Mouse (Mus musculus): Measurements from ENCODE around the gene Mta3.

Mta3 gene

DNA sequence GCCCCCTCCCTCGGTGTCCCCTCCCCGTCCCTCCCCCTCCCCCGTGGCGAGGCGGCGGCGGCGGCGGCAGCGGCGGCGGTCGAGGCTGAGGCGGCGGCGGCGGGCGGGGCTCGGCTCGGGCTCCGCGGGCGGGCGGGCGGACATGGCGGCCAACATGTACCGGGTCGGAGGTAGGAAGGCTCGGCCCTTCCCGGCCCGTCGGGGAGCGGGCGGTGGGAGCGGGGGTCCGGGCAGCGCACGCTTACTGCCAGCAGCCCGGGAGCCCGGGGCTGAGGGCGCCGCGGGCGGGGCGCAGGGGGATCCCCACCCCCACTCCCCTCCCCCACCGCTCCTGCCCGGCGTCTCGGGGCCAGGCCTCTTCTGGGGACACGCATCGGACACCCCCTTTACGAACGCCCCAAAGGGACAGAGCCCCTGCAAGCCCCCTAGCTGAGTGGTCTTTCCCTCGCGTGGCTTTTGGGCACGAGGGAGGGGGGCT lies at the start of gene Mta3:
TSS of gene Mta3 (plus strand) at position 48 of the 478 bp plus-strand sequence.
- peak; percentile 67 to 76 for DNase-seq

DNA sequence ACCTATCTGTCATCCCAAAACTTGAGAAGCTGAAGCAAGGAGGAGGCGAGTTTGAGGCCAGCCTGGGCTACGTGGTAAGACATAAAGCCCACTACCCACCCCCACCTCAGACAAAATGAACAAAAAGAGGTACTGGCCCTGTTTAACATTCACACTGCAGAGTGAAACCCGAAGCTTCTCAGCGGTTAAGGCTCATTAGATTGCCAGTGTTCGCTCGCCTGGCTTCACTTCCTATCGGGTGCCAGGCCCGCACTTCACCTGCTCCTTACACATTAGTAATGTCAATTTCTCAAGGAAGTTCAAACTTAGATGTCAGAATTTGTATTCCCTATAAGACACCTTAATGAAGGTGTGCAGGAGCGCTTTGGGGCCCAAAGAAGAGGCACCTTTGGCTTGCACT lies 48.6 kb upstream of the Mta3 start:
- no peak for DNase-seq

DNA sequence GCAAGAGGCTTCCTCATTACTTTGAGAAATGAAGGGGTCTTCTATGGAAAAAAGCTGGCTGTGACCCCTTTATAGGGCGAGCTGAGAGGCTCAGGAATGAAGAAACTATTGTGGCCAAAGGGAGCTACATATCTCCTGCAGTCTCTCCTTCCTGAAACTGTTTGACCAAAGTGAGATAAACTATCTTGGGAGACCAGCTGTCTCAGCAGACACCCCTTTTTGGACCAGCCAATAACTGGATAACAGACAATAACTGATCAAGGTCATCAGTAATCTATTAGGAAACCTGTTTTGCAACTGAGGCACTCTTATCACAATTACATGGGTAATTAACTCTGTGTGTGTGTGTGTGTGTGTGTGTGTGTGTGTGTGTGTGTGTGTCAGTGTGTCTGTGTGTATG lies 47.0 kb upstream of the Mta3 start:
- DNase-seq = no peak

DNA sequence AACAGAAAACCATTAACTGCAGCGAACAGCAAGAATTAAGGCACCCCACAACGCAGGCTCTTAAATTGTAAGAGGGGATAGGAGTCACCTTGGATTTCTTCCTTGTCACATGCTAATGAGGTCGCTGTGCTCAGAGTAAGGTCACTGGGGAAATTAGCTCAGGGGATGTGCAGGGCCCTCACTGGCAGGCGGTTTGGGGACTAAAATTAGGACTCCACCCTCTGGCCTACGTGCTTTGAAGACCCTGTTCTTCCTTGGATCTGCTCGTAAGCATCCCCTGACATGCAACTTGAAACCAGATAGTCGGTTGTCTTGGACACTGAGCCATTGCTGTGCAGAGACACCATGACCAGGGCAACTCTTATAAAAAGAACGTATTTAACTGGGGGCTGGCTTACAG lies 41.2 kb upstream of the Mta3 start:
- no peak for DNase-seq

DNA sequence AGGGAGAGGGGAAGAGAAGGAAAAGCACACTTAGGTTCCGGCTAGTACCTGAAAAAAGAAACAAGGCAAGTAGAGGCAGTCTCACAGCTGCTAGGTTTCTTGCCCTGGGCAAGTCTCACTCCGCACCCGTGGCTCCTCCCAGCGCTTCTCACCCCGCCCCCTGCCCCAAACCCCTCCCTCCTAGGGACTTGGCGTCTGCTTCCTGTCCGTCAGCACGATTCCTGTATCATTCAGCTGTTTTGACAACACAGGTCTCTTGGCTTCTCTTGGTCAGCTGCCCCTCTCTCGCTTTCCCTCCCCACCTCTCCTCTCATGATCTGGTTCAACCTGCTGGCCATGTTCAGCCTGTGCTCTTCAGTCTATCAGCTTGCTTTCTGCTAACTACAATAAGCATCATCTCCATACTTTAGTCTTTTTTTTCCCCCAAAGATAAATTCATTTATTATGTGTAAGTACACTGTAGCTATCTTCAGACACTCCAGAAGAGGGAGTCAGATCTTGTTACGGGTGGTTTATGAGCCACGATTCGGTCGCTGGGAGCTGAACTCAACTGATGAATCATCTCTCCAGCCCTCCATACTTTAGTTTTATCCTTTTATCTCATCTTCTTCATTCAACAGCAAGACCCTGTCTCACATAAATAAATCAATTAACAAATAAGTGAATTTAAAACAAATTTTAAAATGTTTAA lies 39.2 kb upstream of the Mta3 start:
- no peak for DNase-seq

DNA sequence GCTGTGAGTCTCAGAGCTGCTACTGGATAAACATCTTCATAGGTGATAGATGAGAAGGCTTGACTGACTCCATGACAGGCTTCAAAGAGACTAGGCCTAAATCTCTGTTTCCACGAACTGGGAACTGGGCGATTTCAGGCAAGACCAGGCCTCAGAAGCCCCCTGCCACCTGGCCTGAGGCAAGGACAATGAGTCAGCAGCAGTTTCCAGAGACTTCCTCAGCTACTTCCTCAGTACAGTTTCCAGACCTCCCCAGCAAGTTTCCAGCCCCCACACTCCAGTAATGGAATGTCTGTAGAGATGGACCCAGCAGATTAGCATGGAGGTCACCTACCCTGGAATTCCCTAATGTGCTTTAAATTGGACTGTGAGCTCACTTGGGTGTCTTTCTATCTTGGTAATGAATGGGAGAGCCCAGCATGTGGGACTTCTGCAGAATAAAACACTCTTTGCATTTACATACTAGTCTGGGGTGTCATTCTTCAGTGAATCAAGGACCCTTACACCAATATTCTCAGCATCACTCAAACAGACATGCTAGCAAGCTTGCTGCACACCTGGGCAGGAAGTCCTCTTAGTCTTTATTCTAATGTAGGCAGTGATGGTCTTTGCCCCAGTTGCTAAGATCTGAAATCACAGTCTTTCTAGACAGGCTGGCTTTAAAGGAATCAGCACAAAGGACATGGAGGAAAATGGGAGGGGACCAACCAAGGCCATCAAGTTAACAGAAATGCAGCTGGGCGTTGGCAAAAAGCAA lies 37.9 kb upstream of the Mta3 start:
- DNase-seq = no peak

DNA sequence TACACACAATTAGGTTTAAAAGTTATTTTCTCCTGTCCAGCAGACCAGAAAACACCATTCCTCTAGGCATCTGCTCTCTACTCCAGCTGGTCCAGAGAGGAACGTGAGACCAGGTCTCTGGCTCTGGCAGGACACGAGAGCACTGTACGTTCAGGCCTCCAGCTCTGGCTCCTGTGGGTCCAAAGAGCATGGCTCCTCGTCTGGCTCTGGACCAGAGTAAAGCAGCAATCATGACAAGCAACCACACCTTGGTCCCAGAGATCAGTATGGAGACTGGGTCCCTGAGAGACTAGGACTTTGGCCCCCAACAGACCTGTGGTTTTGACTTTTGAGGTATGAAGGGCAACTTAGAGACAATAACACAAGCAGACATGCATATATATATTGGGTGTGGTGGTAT lies 33.3 kb upstream of the Mta3 start:
- no peak for DNase-seq

DNA sequence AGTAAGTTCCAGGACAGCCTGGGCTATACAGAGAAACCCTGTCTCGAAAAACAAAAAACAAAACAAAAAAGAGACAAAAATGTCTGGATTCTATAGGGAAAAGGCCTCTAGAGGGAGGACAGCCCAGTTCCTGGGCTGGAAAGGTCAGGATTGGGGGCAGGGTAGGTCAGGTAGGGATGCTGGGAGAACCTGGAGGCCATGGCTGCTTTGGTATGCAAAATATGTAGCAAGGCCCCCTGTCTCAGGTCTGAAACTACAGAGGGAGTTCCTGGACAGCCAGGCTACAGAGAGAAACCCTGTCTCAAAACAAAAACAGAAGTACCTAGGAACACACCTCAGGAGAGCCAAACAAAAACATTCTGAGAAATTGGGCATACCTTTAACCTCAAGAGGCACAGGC lies 28.6 kb upstream of the Mta3 start:
- DNase-seq = no peak

DNA sequence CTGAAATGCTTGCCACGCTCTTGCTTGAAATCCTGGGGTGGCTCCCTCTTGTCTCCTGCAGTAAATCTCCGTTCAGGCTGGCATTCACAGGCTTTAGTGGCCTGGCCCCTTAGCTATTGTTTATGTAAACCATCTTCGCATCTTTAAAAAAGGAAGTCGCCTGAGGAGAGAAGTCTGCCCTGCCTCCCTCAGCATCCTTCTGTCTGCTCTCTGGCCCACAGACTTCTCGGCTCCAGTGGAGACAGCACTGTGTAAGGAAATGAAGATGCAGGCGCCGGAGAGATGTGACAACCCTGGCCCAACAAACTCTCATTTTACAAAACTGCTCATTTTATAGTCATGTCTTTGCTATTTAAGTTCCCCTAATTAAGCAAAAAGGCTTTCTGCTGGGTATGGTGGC lies 24.0 kb upstream of the Mta3 start:
- DNase-seq = no peak

DNA sequence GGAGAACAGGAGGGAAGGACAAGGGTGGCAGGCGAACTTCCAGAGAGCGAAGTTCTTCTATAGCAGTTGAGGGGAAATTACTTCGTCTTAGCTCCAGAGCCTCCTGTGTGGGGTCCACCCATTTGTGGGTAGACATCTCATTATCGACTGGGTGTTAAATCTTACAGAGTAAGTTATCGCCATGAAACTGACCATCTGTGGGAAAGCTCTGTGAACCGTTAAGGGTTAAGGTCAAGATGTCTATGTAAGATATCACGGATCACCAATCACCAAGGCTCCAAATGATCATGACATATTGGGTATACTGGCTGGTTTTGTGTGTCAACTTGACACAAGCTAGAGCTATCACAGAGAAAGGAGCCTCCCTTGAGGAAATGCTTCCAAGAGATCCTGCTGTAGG lies 21.5 kb upstream of the Mta3 start:
- no peak for DNase-seq

DNA sequence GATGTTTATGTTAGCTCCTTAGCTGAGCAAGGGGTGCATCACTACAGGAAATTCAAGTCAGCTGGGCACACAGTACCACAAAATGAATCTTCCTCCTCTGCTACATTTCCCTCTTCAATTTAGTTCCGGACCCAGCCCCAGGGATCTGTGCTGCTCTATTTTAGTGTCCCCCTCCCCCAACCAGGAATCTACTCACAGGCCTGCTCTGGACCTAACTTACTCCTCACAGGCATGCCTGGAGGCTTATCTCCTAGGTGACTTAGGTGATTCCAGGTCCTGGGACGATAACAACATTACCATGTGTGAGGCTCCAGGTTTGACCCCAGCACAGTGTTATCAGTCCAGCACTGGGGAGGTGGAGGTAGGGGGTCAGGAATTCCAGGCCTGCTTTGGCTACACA lies 15.5 kb upstream of the Mta3 start:
- no peak for DNase-seq

DNA sequence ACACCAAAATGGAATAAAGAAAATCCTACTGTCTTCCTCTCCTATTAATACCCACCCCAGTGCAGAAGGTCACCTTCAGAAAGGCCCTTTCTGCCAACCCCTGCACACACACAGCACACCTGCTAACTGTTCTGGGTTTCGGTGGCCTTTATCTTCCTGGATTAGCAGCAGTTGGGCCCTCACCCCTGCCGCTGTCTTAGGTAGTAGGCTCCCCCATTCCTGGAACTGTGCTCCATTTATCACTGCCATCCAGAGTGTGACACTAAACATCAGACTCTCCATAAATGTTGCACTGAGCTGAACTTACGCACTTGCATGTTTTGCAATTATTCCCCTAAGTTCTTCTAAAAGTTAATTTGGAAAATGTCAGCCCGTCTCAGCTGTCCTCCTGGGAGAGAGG lies 14.6 kb upstream of the Mta3 start:
- DNase-seq = no peak

DNA sequence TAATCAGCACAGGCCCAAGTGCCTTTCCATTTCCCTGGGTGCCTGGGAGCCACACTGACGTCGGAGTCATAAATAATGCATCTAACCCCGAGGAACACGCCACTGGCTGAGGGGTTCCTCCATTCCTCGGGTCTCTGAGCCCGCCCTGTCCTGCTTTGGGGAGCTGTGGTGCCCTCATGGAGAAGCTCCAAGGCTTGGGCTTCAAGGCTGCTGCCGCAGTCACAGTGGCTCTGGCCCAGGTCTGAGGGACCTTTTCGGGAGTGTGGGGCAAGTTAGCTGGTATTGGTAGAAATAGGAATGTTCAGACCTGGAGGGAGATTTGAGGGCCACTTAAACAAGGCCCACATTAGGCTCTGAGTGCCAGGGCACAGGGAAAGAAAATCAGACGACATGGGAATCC lies 12.0 kb upstream of the Mta3 start:
- DNase-seq = no peak

DNA sequence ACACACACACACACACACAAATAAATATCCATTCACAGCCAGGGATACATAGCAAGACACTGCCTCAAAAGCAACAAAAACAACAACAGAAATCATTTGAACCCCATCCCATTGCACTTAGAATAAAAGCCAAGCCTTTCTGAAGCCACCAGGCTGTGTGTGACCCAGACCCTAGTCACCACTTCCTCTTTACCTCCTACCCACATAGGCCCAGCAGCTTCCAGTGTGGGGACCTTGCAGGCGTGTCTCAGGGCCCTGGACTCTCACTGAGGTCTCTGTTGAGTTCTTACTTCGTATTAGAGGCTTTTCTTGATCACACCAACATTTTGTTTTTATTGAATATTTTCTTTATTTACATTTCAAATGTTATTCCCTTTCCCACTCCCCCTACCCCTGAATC lies 10.2 kb upstream of the Mta3 start:
- peak; percentile 40 to 43 for DNase-seq

DNA sequence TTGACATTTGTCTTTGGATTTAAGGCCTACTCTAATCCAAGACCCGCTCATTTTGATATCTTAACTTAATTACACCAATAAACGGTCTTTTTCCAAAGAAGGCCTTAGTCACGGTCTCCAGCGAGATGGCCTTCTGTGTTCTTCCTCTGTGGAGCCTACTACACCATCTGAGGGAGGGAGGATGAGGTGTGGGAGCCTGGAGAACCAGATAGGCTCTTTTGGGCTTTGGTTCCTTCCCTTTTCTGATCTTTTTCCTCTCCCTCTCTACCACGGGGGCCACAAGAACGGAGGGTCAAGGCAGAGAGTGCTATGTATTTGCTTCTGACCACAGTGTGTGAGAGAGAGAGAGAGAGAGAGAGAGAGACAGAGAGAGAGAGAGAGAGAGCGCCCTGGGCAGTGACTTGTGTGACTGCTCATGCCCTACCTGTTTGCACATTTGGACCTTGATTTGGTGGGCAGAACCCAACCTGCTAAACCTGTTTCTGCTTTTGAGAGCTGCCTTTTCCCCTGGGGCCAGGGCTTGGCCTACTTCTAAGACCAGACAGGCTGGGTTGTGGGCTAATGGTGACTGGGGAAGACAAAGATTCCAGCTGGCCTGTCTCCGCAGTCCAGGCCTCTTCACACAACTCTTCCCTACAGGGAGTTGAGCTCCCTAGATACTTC lies 6.8 kb upstream of the Mta3 start:
- no peak for DNase-seq

DNA sequence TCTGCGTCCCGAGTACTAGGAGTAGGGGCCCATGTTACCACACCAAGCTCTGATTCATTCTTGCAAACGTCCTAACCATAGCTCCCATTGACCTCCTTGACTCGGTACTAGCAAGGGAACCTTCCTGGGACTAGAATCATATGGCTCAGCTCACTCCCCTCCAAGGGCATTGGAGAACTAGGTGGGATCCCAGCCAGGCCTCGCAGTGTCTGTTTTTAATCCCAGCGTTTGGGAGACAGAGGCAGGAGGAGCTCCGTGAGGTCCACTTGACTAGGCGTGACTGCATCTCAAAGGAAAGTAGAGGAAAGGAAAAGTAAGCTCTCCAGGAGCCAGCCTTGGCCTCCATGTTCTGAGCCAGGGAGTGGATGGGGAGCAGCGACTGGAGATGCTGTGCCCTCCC lies 5.8 kb upstream of the Mta3 start:
- DNase-seq = no peak

DNA sequence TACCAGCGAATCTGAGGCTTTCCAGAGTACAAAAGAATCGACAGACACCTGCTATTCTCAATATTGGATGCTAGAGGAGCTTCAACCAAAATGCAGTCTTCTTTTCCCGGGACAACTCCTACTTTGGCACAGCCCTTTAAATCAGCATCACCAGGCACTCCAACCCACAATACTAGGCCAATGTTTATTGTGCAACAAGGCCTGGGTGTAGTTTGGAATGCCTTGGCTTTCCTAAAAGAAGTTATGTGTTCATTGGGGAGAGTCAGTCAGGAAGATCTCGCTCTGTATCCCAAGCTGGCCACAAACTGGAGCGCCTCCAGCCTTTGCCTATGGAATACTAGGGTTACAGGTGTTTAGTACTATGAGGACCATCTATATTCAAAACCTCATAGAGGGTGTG lies 1.5 kb upstream of the Mta3 start:
- no peak for DNase-seq

DNA sequence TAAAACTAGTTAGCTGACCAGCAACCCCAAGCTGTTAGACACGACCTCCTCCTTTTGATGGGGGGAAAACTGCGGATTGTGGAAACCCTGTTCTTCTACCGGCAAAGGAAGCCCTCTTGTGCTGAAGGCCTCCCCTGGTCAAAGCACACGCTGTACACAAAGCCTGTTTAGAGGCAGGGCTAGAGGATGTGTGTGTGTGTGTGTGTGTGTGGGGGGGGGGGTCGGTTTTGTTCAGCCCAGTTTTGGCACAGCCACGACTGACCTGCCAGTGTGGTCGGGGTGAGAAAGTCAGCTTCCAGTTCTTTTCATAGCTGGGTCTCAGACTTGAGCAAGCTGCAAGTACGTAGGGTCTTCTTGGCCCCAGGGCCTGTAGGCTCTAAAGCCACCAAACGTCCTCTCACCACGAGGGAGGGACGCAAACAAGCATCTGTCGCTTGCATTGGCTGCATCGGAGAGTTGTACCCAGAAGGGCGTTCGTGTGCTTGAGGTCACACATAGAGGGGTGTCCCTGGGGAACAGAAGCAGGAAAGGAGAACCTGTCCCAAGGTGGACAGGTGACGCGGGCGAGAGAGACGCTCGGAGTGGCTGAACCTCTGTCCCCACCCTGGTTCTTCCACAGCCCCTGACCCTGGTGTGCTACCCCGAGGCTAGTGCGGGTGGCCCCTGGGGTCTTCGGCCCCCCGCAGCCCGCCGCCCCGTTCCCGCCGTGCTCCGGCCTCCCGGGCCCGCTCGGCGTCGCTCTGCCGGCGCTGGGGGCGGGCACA lies 429 bp upstream of the Mta3 start:
- peak; percentile 64 to 67 for DNase-seq

DNA sequence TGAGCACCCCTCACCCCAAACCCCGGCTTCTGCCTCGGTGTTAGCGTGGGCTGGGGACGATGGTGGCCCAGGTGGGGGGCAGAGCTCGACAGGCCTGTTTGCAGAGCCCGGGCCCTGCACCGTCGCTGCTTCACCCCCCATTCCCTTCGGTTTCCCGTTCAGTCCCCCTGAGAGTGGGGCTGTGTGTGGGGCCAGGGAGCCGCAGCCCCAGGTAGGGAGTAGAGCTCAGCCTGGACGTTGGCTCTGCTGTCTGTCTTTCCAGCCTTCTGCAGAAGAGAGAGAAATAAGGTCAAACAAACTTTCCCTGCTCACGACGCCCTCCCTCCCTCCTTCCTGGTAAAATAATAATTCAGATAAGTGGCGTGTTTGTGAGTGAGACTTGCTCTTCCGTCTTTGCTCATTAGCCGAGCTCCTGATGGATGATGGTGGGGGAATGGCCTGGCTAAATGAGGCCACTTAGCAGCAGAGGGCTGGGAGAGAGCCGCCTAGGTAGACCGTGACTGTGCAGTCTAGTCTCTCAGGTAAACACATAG lies 697 bp downstream of the Mta3 start:
- DNase-seq = peak; percentile 32 to 51

DNA sequence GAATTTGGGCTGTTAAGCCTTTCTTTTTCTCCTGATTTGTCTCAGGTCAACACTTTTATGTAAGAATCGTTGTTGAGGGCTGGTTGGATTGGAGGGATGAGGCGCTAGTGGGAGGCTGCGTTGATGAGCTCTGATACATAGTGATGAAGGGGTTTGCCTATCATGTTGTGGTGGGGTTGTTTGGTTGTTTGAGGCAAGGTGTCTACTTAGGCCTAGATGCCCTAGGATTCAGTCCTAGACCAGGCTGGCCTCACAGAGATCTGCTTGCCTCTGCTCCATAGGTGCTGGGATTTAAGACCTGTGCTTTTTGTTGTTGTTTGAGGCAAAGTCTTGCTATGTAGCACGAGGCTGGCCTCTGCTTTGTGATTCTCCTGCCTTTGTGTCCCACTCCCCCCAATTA lies 1.4 kb downstream of the Mta3 start:
- peak in 1 of 2 experiments; percentile 16 for DNase-seq

DNA sequence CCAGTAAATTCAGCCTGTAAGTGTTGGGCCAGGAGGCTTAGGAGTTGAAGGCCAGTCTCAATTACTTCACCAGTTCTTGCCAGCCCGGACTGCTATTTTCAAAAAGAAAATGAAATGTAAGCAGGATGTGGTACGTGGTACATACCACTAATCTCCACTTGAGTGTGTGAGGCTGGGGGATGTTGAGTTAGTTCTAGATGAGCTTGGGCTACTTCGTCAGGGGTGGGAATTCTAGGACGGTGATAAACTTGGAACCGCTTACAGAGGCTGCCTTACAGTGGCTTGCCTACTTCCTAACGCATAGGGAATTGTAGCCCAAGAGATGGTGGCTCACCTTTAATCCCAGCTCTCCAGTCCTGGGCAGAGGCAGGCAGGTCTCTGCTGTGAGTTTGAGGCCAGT lies 1.9 kb downstream of the Mta3 start:
- DNase-seq = peak in 1 of 2 experiments; percentile 22

DNA sequence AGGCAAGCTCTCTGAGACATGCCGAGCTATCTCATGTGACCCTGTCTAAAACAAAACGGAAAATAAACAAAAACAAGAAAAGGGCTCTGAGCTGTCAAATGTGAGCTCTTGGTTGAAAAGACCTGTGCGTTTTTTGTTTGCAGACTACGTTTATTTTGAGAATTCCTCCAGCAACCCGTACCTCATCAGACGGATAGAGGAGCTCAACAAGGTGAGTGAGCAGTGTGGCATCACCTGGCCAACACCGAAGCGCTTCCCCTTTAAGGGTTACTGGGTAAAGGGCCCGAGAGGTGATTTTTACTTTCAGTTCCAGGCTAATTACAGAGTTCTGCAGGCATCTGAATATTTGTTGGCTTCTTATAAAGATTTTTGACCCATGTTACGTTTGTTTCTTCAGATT lies 2.3 kb downstream of the Mta3 start:
- DNase-seq = peak in 1 of 2 experiments; percentile 23

DNA sequence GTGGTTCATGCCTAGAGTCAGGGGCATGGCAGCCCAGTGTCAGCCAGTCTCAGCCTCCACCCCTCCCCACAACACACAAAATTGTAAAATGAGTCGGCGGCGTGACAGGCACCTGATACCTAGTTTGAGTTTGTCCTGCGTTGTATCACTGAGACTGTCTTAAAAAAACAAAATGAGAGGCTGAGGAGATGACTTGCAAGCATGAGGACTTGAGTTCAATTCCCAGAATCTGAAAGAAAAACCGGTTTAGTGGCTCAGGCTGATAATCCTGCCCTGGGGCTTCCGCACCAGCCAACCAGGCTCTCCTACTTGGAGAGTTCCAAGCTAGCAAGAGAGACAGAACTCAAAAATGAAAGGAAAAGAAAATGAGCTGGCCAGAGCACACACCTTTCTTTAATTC lies 2.9 kb downstream of the Mta3 start:
- DNase-seq = no peak

Measured in spleen, adult 18-20 months (tissue).